Mouse (Mus musculus) adipocyte (in vitro differentiated cells): ENCODE results near the gene Mapk8ip1.

ENCODE experiments used
- DNase-seq: peaks from one replicate; pipeline ENCODE4 v3.0.0-alpha.2; 2016; ENCODE audit warnings: low spot score

The Mapk8ip1 gene

GRCm38 (mm10) chr2:92390206-92390930, 10.7 kb downstream of the Mapk8ip1 start:
- DNase-seq, result peak; percentile 69

- DNase-seq, result no peak
These were observed 11.4 kb downstream of the Mapk8ip1 start for GRCm38 (mm10) chr2:92389645-92390044.

GRCm38 (mm10) chr2:92388891-92389641, 12.0 kb downstream of the Mapk8ip1 start:
- DNase-seq, result peak; percentile 89

GRCm38 (mm10) chr2:92388081-92388517, 13.0 kb downstream of the Mapk8ip1 start:
- DNase-seq, result no peak

- no peak for DNase-seq
These were observed 13.4 kb downstream of the Mapk8ip1 start for GRCm38 (mm10) chr2:92387646-92388045.

- no peak for DNase-seq
These were observed 14.1 kb downstream of the Mapk8ip1 start for GRCm38 (mm10) chr2:92386821-92387570.

GRCm38 (mm10) chr2:92385113-92386051, 15.7 kb downstream of the Mapk8ip1 start:
- DNase-seq, result no peak

GRCm38 (mm10) chr2:92384101-92384500, 17.0 kb downstream of the Mapk8ip1 start:
- no peak for DNase-seq

GRCm38 (mm10) chr2:92382759-92383158, 18.3 kb downstream of the Mapk8ip1 start:
- no peak for DNase-seq

- DNase-seq, result no peak
These were observed 19.0 kb downstream of the Mapk8ip1 start, which contains the start of gene 1700029I15Rik for GRCm38 (mm10) chr2:92381901-92382588. Gene 1700029I15Rik (plus strand): TSS chr2:92382538.

- no peak for DNase-seq
These were observed 19.9 kb downstream of the Mapk8ip1 start for GRCm38 (mm10) chr2:92381161-92381560.

- no peak for DNase-seq
These were observed 20.5 kb downstream of the Mapk8ip1 start for GRCm38 (mm10) chr2:92380495-92381050.

- DNase-seq, result no peak
These were observed 21.1 kb downstream of the Mapk8ip1 start for GRCm38 (mm10) chr2:92379783-92380494.

- no peak for DNase-seq
These were observed 23.7 kb downstream of the Mapk8ip1 start for GRCm38 (mm10) chr2:92377320-92377719.

GRCm38 (mm10) chr2:92376300-92376699, 24.8 kb downstream of the Mapk8ip1 start:
- peak; percentile 93 for DNase-seq

GRCm38 (mm10) chr2:92375788-92376187, 25.3 kb downstream of the Mapk8ip1 start:
- DNase-seq, result no peak

GRCm38 (mm10) chr2:92375099-92375623, 25.9 kb downstream of the Mapk8ip1 start:
- DNase-seq, result peak; percentile 100

GRCm38 (mm10) chr2:92374514-92374913, 26.5 kb downstream of the Mapk8ip1 start, which contains the start of the genes Pex16 and Large2:
Gene Pex16 (plus strand): TSS chr2:92374676.
Gene Large2 (minus strand): TSS chr2:92374869.
- peak; percentile 60 for DNase-seq

GRCm38 (mm10) chr2:92373437-92373813, 27.6 kb downstream of the Mapk8ip1 start:
- DNase-seq, result no peak
